Mouse (Mus musculus): ENCODE results near the gene Sdccag8. TPM values are rescaled to one million over a fixed set of nuclear protein-coding genes. Genes with fewer than 3 reads are reported as not detected.
A peak's percentile ranks its signal among the peaks of the same experiment; 100 is the strongest.

The Sdccag8 gene
- total RNA-seq, 2 experiments from 2014 or later: 24.1 to 59.3 TPM

- ATAC-seq (ENCODE audit: poor library complexity, severe bottlenecking): no peak
Observed at GRCm38 (mm10) chr1:176873463-176873862, 59.0 kb downstream of the Sdccag8 start.

GRCm38 (mm10) chr1:176874155-176874554 lies 59.7 kb downstream of the Sdccag8 start:
- no peak for ATAC-seq (ENCODE audit: poor library complexity, severe bottlenecking)

GRCm38 (mm10) chr1:176877756-176878155 lies 63.3 kb downstream of the Sdccag8 start:
- peak; percentile 80 for ATAC-seq (ENCODE audit: poor library complexity, severe bottlenecking)

GRCm38 (mm10) chr1:176879005-176879404 lies 64.5 kb downstream of the Sdccag8 start:
- ATAC-seq (ENCODE audit: poor library complexity, severe bottlenecking): no peak

GRCm38 (mm10) chr1:176879614-176880013 lies 65.2 kb downstream of the Sdccag8 start:
- no peak for ATAC-seq (ENCODE audit: poor library complexity, severe bottlenecking)

- ATAC-seq (ENCODE audit: poor library complexity, severe bottlenecking): no peak
Observed at GRCm38 (mm10) chr1:176880101-176880500, 65.6 kb downstream of the Sdccag8 start.

- no peak for ATAC-seq (ENCODE audit: poor library complexity, severe bottlenecking)
Observed at GRCm38 (mm10) chr1:176880943-176881342, 66.5 kb downstream of the Sdccag8 start.

- no peak for ATAC-seq (ENCODE audit: poor library complexity, severe bottlenecking)
Observed at GRCm38 (mm10) chr1:176885207-176885933, 70.9 kb downstream of the Sdccag8 start.

GRCm38 (mm10) chr1:176886002-176886401 lies 71.5 kb downstream of the Sdccag8 start:
- no peak for ATAC-seq (ENCODE audit: poor library complexity, severe bottlenecking)

GRCm38 (mm10) chr1:176903741-176904140 lies 89.3 kb downstream of the Sdccag8 start:
- ATAC-seq (ENCODE audit: poor library complexity, severe bottlenecking): no peak

GRCm38 (mm10) chr1:176915946-176916345 lies 101.5 kb downstream of the Sdccag8 start:
- ATAC-seq (ENCODE audit: poor library complexity, severe bottlenecking): no peak

- no peak for ATAC-seq (ENCODE audit: poor library complexity, severe bottlenecking)
Observed at GRCm38 (mm10) chr1:176919486-176919885, 105.0 kb downstream of the Sdccag8 start.

- no peak for ATAC-seq (ENCODE audit: poor library complexity, severe bottlenecking)
Observed at GRCm38 (mm10) chr1:176922842-176923241, 108.4 kb downstream of the Sdccag8 start.

GRCm38 (mm10) chr1:176926009-176926408 lies 111.5 kb downstream of the Sdccag8 start:
- no peak for ATAC-seq (ENCODE audit: poor library complexity, severe bottlenecking)

- ATAC-seq (ENCODE audit: poor library complexity, severe bottlenecking): no peak
Observed at GRCm38 (mm10) chr1:176927312-176927711, 112.9 kb downstream of the Sdccag8 start.

- ATAC-seq (ENCODE audit: poor library complexity, severe bottlenecking): no peak
Observed at GRCm38 (mm10) chr1:176929710-176930109, 115.2 kb downstream of the Sdccag8 start.

GRCm38 (mm10) chr1:176930574-176930973 lies 116.1 kb downstream of the Sdccag8 start:
- no peak for ATAC-seq (ENCODE audit: poor library complexity, severe bottlenecking)

GRCm38 (mm10) chr1:176930981-176931500 lies 116.6 kb downstream of the Sdccag8 start:
- ATAC-seq (ENCODE audit: poor library complexity, severe bottlenecking): no peak

- ATAC-seq (ENCODE audit: poor library complexity, severe bottlenecking): no peak
Observed at GRCm38 (mm10) chr1:176931511-176931910, 117.1 kb downstream of the Sdccag8 start.

GRCm38 (mm10) chr1:176932320-176932950 lies 118.0 kb downstream of the Sdccag8 start:
- ATAC-seq (ENCODE audit: poor library complexity, severe bottlenecking): no peak

GRCm38 (mm10) chr1:176933319-176933718 lies 118.9 kb downstream of the Sdccag8 start:
- ATAC-seq (ENCODE audit: poor library complexity, severe bottlenecking): peak; percentile 91
